Mouse (Mus musculus) lung, postnatal 0 days (tissue): ENCODE results near the gene Clmp.

Source experiments
- CTCF ChIP-seq: IDR thresholded peaks from 2 replicates; pipeline ENCODE4 v1.5.1; 2016; ENCODE audit warnings: antibody characterized with exemption, mild to moderate bottlenecking
- EP300 ChIP-seq: IDR thresholded peaks from 2 replicates; pipeline ENCODE4 v1.6.1; 2016; ENCODE audit warnings: antibody characterized with exemption, mild to moderate bottlenecking, control low read depth

GRCm38 (mm10) chr9:40639536-40640187 lies 46.1 kb upstream of the Clmp start:
- TF ChIP-seq CTCF (no peak), EP300 (no peak)
